ENCODE assay signal across 8 mouse cellular contexts in the genomic region with DNA sequence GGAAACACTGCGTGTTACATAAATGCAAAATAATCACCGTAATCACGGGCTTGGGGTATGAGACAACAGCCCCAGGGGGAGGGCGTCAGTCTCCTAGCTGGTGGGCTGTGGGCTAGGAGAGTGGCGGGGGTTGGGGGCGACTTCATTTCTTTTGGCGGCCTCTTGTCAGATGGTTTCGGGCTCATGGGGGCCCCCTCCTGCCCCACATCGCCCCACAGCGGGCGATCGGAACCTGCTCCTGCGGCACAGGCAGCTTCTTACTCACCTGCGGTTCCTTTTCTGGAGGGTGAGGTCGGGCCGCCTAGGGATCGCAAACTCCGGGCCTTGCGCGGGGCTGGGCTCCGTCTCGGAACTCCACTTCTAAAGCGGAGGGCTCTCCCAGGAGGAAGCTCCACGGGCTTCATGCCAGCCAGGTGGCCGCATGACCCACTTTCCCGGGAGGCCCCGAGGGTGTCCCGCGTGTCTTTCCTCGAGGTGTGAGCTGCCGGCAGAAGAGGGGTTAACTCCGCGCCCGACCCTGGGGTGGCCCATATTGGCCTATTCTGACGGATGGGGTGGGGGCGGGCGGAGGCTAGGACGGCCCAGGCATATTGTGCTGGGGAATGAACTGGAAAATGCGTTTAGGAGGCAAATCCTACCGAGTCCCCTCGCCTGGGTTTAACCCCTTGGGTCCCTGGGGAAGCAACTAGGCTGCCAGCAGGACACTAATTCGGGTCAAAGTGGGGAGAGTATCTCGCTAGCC. TPM values are rescaled to one million over a fixed set of nuclear protein-coding genes. Genes with fewer than 3 reads are reported as not detected.
DNase-seq lines count a peak whose midpoint lies in the region; ATAC-seq and TF ChIP-seq lines count a peak whose summit lies in the region.

No protein-coding gene starts in this region.

- TF ChIP-seq CTCF in spleen, adult 2 months (IDR thresholded peaks at IDR 0.05; ENCODE audit: extremely low read depth, insufficient read depth, insufficient read length, insufficient replicate concordance): 0 out of 2 replicates have a peak, but pooled peaks have one; percentile 2

- H3K9me3 ChIP-seq in heart, embryonic 13.5 days: no peaks in the 10 kb centered on the region
- no peaks in the 10 kb centered on the region for H3K9me3 ChIP-seq in stomach, embryonic 15.5 days

- H3K9ac ChIP-seq in heart, embryonic 13.5 days: peak overlapping the region; percentile 87
- peak overlapping the region; percentile 86 for H3K9ac ChIP-seq in stomach, embryonic 15.5 days

- H3K36me3 ChIP-seq in spleen, adult 2 months (ENCODE audit: control insufficient read depth, insufficient read depth, low read length): no peaks in the 10 kb centered on the region
- H3K36me3 ChIP-seq in heart, embryonic 13.5 days: no peaks in the 10 kb centered on the region
- H3K36me3 ChIP-seq in stomach, embryonic 15.5 days: no peaks in the 10 kb centered on the region

- peaks cover 7% of the 10 kb centered on the region; the same call in 1 of the 2 replicates for H3K4me1 ChIP-seq in spleen, adult 2 months (ENCODE audit: control insufficient read depth, insufficient read depth, insufficient read length)
- H3K4me1 ChIP-seq in heart, embryonic 13.5 days: peaks cover 27% of the 10 kb centered on the region
- peaks cover 22% of the 10 kb centered on the region for H3K4me1 ChIP-seq in stomach, embryonic 15.5 days

- 3% methylated on average over 43 of the region's 43 CpGs for WGBS in spleen, adult 2 months
- WGBS in heart, embryonic 13.5 days: under 1% methylated on average over 42 of the region's 43 CpGs
- under 1% methylated on average over 43 of the region's 43 CpGs for WGBS in stomach, embryonic 15.5 days

- ATAC-seq in heart, embryonic 13.5 days (ENCODE audit: extremely low read depth, insufficient number of reproducible peaks, low FRiP score, low TSS enrichment): no peak
- no peak for ATAC-seq in stomach, embryonic 15.5 days (ENCODE audit: insufficient read depth, low FRiP score, low read depth)
- no peak for ATAC-seq in monocyte, adult 5-6 weeks (replicated peaks; ENCODE audit: insufficient number of reproducible peaks, low FRiP score, low TSS enrichment, poor library complexity, severe bottlenecking)

- no peak for TF ChIP-seq POLR2A in spleen, adult 2 months (IDR thresholded peaks at IDR 0.05; ENCODE audit: low read depth, low read length)

- no peak overlapping the region for H3K27ac ChIP-seq in spleen, adult 2 months (ENCODE audit: insufficient read depth, low read length)
- H3K27ac ChIP-seq in heart, embryonic 13.5 days (replicated peaks): no peak overlapping the region
- peak overlapping the region; percentile 21 for H3K27ac ChIP-seq in stomach, embryonic 15.5 days

- H3K4me2 ChIP-seq in heart, embryonic 13.5 days: peak overlapping the region; percentile 97
- peak overlapping the region; percentile 90 for H3K4me2 ChIP-seq in stomach, embryonic 15.5 days

- H3K4me3 ChIP-seq in spleen, adult 2 months (ENCODE audit: extremely low read depth, insufficient read depth, insufficient read length): peak overlapping the region; percentile 75; the same call in 1 of the 2 replicates
- peak overlapping the region; percentile 78 for H3K4me3 ChIP-seq in heart, embryonic 13.5 days
- peak overlapping the region; percentile 87 for H3K4me3 ChIP-seq in stomach, embryonic 15.5 days (replicated peaks)

- DNase-seq in spleen, adult 2 months (ENCODE audit: low read depth in 1 of 2, low spot score in 2 of 2): peak in 1 of 2 experiments; percentile 25
- no peak for DNase-seq in spleen, postnatal 14 days (ENCODE audit: low spot score in 2 of 2)
- DNase-seq in cerebellum, adult 9-10 months: peak; percentile 61
- DNase-seq in kidney, postnatal 25 days: peak; percentile 44 to 70
- peak; percentile 66 for DNase-seq in mesoderm, embryonic 11.5 days (ENCODE audit: low read depth, low spot score)

- peaks cover 24% of the 10 kb centered on the region for H3K27me3 ChIP-seq in spleen, adult 2 months (ENCODE audit: control insufficient read depth, insufficient read depth, low read length)
- peaks cover 29% of the 10 kb centered on the region for H3K27me3 ChIP-seq in heart, embryonic 13.5 days (replicated peaks)
- H3K27me3 ChIP-seq in stomach, embryonic 15.5 days (replicated peaks): no peaks in the 10 kb centered on the region

RNA-seq across cellular contexts. Expression of a gene that starts 1.4 kb away (rescaled TPM):
- 5.1 and 5.6 TPM in 2 replicates for polyA plus RNA-seq in spleen, adult 2 months (2012; rRNA removed)
- polyA plus RNA-seq in heart, embryonic 13.5 days (2015; fragmentation: Nextera tagmentation; extraction: Ambion mirVana): 1.5 TPM in 2 replicates
- polyA plus RNA-seq in stomach, embryonic 15.5 days (2015; fragmentation: Nextera tagmentation; extraction: Ambion mirVana): 7.0 and 9.3 TPM in 2 replicates
- 6.0 to 7.5 TPM (median 7.2 TPM) in 3 replicates for total RNA-seq in monocyte, adult 5-6 weeks (2017)

Comparison
In these comparisons a context has a peak if more than half of its experiments do, and no peak if none do; other contexts are left out.
1. DNase-seq: peak in cerebellum, adult 9-10 months (single experiment), kidney, postnatal 25 days (2 of 2) and mesoderm, embryonic 11.5 days (single experiment); none in spleen, postnatal 14 days (0 of 2).
2. Peak in every context shown above with its lines, with median percentiles within 50 percentile points of each other: H3K4me3 ChIP-seq.